Mouse (Mus musculus): Measurements from ENCODE around the gene Lrch3.

DNA sequence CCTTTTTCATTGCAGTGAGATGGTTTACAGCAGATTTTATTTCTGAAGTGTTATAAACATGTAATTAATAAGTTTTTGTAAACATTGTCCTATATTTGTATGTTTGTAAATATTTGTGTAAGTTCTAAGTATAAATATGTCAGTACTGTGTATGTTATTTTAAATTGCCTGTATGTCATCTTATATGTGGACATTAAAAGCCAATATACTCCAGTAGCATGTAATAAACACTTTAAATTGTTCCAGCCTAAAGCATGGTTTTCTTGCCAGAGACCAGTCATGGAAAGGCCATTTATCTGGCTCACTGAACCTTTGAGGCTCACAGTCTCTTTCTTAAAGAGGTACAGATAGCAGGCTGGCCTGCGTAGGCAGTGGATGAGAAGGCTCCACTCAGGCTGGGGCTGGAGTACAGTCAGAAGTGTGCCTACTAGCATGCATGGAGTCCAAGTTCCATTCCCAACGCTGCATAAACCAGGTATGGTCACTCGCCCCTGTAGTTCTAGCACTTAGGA is 101.6 kb downstream of the Lrch3 start:
- TF ChIP-seq CTCF (IDR thresholded peaks at IDR 0.05; ENCODE audit: low read depth) (no peak), EP300 (IDR thresholded peaks at IDR 0.05; ENCODE audit: low read depth) (no peak)

Data from heart, postnatal 0 days (tissue).